Mouse (Mus musculus) yolk sac, embryonic 10.5 days (tissue): ENCODE results near the gene Olfr744.
"Not testable (repeated sequence)": the region's sequence is repeated elsewhere in the genome, so short reads cannot be mapped to it uniquely, and the experiment has no call there.

Source experiments
- DNase-seq: peaks from one replicate; pipeline ENCODE4 v3.0.0-alpha.2; 2017; ENCODE audit warnings: low spot score

Gene Olfr744

GRCm38 (mm10) chr14:50614579-50614978 is at the start of gene Olfr744:
Gene Olfr744 (plus strand): TSS chr14:50614879.
- no peak for DNase-seq

- DNase-seq, result not testable (repeated sequence)
These were observed 41.6 kb upstream of the Olfr744 start for GRCm38 (mm10) chr14:50573056-50573455.

GRCm38 (mm10) chr14:50639088-50639487 is 24.4 kb downstream of the Olfr744 start, which contains the start of gene Olfr745:
Gene Olfr745 (plus strand): TSS chr14:50639388.
- no peak for DNase-seq

GRCm38 (mm10) chr14:50646783-50647182 is 32.1 kb downstream of the Olfr744 start, which contains the start of gene Olfr746:
Gene Olfr746 (plus strand): TSS chr14:50647083.
- DNase-seq, result no peak
